Mouse (Mus musculus): ENCODE measurements around the gene Ifrd1. TPM values are rescaled to one million over a fixed set of nuclear protein-coding genes. Genes with fewer than 3 reads are reported as not detected.

Ifrd1 gene
- 98.0 and 98.2 TPM in 2 replicates for polyA plus RNA-seq (2015; fragmentation: Nextera tagmentation; extraction: Ambion mirVana)

DNA sequence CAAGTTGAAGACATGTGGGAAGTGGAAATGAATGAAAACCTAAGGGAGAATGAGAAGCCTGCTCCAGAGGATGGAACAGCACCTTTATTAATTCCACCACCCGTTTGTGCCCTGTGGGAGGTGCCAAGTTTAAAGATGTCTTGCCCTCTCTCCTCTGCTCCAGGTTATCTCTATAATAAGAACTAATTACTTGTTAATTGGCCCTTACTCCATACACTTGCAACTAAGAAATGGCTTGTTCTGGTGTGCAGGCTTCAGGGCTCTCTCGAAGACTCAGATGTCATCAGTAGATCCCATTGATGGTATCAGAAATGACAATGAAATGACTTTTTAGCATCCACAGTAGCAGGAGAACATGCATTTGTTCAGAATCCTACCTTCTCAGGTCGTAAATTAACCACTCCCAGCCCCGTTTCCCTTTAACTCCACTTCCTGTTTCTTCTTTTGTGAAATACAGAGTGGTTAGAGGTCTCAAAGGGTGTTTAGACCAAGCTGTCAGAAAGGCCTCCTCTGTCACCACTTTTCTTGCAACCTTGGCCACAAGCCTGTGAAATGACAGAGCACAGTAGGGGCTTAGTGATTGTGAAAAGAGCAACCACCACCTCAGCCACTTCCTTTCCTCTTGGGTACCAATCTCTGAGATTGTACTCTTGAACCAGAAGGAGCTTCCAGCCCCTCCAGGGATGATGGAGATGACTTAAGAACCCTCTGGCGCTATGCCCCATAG lies at the start of gene Ifrd1:
Gene Ifrd1 (minus strand): TSS at position 51 of the 727 bp plus-strand sequence.
- Histone ChIP-seq H3K4me1 (peaks cover 32% of the 10 kb centered on the region), H3K9ac (no peak within 1 kb of the TSS), H3K36me3 (no peaks in the 10 kb centered on the region), H3K27me3 (replicated peaks) (no peaks in the 10 kb centered on the region), H3K9me3 (no peaks in the 10 kb centered on the region), H3K4me3 (no peak within 1 kb of the TSS), H3K4me2 (peak within 1 kb of the TSS; percentile 29), H3K27ac (replicated peaks) (peak within 1 kb of the TSS; percentile 63)
- 70% methylated on average over 5 of the region's 5 CpGs for WGBS
- no peak for ATAC-seq (ENCODE audit: extremely low read depth, insufficient number of reproducible peaks, low FRiP score, low TSS enrichment)

- Histone ChIP-seq H3K9ac (no peak overlapping the region), H3K4me3 (no peak overlapping the region), H3K4me1 (no peaks in the 10 kb centered on the region), H3K27me3 (replicated peaks) (no peaks in the 10 kb centered on the region), H3K27ac (replicated peaks) (no peak overlapping the region), H3K4me2 (no peak overlapping the region), H3K9me3 (peaks cover 22% of the 10 kb centered on the region), H3K36me3 (no peaks in the 10 kb centered on the region)
- ATAC-seq (ENCODE audit: extremely low read depth, insufficient number of reproducible peaks, low FRiP score, low TSS enrichment) = no peak
- 76% methylated on average over 4 of the region's 4 CpGs for WGBS
Observed at GRCm38 (mm10) chr12:40286539-40286938, 38.2 kb upstream of the Ifrd1 start.

DNA sequence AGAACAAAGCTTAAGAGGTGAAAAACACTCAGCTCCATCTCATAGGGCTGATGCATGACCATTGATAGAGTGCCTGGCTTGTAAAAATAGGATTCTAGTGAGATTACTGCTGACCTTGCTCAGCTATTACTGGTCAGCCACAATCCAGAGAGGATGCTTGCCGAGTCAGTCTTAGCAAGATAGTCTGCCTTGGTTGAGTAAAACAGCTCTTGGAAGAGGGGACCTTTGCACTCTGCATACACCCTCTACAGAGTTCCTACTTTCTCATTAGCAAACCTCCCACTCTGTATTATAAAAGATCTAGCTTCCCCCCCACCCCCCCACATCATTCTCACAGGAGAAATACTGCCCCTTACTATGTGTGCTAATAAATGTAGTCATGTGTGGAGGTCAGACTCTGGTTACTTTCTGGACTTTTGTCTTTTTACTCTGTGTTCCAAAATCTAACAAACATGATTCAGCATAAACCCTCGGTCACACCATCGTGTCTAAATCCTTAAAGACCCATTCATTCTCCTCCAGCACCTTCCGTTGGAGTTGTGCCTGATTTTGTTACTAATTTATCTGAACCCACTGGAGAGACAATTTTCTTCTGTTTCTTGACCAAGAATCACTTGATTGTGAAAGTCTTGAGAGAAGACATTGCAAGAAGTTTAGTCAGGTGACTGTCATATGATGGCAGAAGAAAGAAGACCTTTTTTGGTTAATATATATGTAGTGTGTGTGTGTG lies 32.5 kb upstream of the Ifrd1 start:
- Histone ChIP-seq H3K36me3 (no peaks in the 10 kb centered on the region), H3K9ac (no peak overlapping the region), H3K27me3 (replicated peaks) (no peaks in the 10 kb centered on the region), H3K9me3 (no peaks in the 10 kb centered on the region), H3K4me3 (no peak overlapping the region), H3K4me1 (no peaks in the 10 kb centered on the region), H3K27ac (replicated peaks) (no peak overlapping the region), H3K4me2 (no peak overlapping the region)
- 79% methylated on average over 4 of the region's 4 CpGs for WGBS
- ATAC-seq (ENCODE audit: extremely low read depth, insufficient number of reproducible peaks, low FRiP score, low TSS enrichment) = no peak

- H3K36me3 ChIP-seq = no peaks in the 10 kb centered on the region
- H3K27me3 ChIP-seq (replicated peaks) = no peaks in the 10 kb centered on the region
- no peak overlapping the region for H3K4me2 ChIP-seq
- no peaks in the 10 kb centered on the region for H3K9me3 ChIP-seq
- H3K9ac ChIP-seq = no peak overlapping the region
- H3K4me1 ChIP-seq = 0 out of 2 replicates have a peak, but pooled peaks cover 3% of the 10 kb centered on the region
- H3K4me3 ChIP-seq = no peak overlapping the region
- whole genome bisulfite sequencing = 78% methylated on average over 3 of the region's 3 CpGs
- ATAC-seq (ENCODE audit: extremely low read depth, insufficient number of reproducible peaks, low FRiP score, low TSS enrichment) = no peak
- no peak overlapping the region for H3K27ac ChIP-seq (replicated peaks)
Observed at GRCm38 (mm10) chr12:40277581-40277980, 29.3 kb upstream of the Ifrd1 start.

DNA sequence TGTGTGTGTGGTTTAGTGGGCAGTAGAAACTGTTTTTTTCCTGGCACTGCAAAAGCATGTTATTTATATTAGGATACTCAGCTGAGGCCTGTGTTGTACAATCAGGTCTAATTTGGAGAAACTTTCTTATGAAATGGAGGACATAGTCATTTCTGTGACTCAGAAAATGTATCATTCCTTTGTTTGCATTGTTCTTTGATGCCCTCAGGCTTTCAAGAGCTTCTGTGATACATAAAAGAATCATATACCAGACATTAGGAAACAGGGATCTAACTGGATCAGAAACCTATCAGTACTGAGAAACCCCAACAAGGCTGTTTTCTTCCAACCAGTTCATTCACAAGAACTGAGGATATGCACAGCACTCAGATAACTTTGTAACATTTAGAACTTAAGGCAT lies 26.6 kb upstream of the Ifrd1 start:
- Histone ChIP-seq H3K4me1 (0 out of 2 replicates have a peak, but pooled peaks cover 3% of the 10 kb centered on the region), H3K9ac (no peak overlapping the region), H3K4me2 (no peak overlapping the region), H3K27ac (replicated peaks) (no peak overlapping the region), H3K27me3 (replicated peaks) (no peaks in the 10 kb centered on the region), H3K9me3 (no peaks in the 10 kb centered on the region), H3K4me3 (no peak overlapping the region), H3K36me3 (no peaks in the 10 kb centered on the region)
- no peak for ATAC-seq (ENCODE audit: extremely low read depth, insufficient number of reproducible peaks, low FRiP score, low TSS enrichment)

GRCm38 (mm10) chr12:40273339-40273738 lies 25.0 kb upstream of the Ifrd1 start:
- 61% methylated on average over 4 of the region's 4 CpGs for WGBS

DNA sequence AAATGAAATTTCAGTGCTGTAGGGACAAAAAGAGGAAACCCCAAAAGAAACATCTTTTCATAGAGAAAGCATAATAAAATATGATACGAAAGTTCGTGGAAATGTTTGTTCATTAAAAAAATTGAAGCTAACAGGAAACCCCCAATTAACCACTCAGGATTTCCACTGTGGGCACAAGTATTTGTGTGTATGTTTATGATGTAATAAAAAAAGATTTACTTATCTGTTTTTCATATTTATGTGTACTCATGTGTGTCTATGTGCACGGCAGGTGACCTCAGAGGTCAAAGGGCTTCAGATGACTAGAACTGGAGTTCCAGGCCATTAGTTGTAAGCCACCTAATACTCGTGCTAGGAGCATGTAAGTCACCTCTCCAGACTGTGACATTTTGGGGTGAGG lies 24.4 kb upstream of the Ifrd1 start:
- H3K4me1 ChIP-seq = 0 out of 2 replicates have a peak, but pooled peaks cover 3% of the 10 kb centered on the region
- no peak overlapping the region for H3K4me3 ChIP-seq
- H3K4me2 ChIP-seq = no peak overlapping the region
- H3K9ac ChIP-seq = no peak overlapping the region
- 85% methylated on average over 4 of the region's 4 CpGs for WGBS
- ATAC-seq (ENCODE audit: extremely low read depth, insufficient number of reproducible peaks, low FRiP score, low TSS enrichment) = no peak
- H3K9me3 ChIP-seq = no peaks in the 10 kb centered on the region
- no peaks in the 10 kb centered on the region for H3K27me3 ChIP-seq (replicated peaks)
- no peaks in the 10 kb centered on the region for H3K36me3 ChIP-seq
- no peak overlapping the region for H3K27ac ChIP-seq (replicated peaks)

More at GRCm38 (mm10) chr12:40273339-40273738, 25.0 kb upstream of the Ifrd1 start:
- no peaks in the 10 kb centered on the region for H3K27me3 ChIP-seq (replicated peaks)
- 0 out of 2 replicates have a peak, but pooled peaks cover 3% of the 10 kb centered on the region for H3K4me1 ChIP-seq
- no peaks in the 10 kb centered on the region for H3K36me3 ChIP-seq
- H3K27ac ChIP-seq (replicated peaks) = no peak overlapping the region
- H3K4me2 ChIP-seq = no peak overlapping the region
- no peaks in the 10 kb centered on the region for H3K9me3 ChIP-seq
- ATAC-seq (ENCODE audit: extremely low read depth, insufficient number of reproducible peaks, low FRiP score, low TSS enrichment) = no peak
- no peak overlapping the region for H3K9ac ChIP-seq
- no peak overlapping the region for H3K4me3 ChIP-seq

GRCm38 (mm10) chr12:40268313-40268712 lies 20.0 kb upstream of the Ifrd1 start:
- Histone ChIP-seq H3K9me3 (no peaks in the 10 kb centered on the region), H3K36me3 (no peaks in the 10 kb centered on the region), H3K4me3 (no peak overlapping the region), H3K27ac (replicated peaks) (no peak overlapping the region), H3K4me1 (0 out of 2 replicates have a peak, but pooled peaks cover under 1% of the 10 kb centered on the region), H3K4me2 (no peak overlapping the region), H3K27me3 (replicated peaks) (no peaks in the 10 kb centered on the region), H3K9ac (no peak overlapping the region)
- WGBS = 59% methylated on average over 2 of the region's 2 CpGs
- ATAC-seq (ENCODE audit: extremely low read depth, insufficient number of reproducible peaks, low FRiP score, low TSS enrichment) = no peak

DNA sequence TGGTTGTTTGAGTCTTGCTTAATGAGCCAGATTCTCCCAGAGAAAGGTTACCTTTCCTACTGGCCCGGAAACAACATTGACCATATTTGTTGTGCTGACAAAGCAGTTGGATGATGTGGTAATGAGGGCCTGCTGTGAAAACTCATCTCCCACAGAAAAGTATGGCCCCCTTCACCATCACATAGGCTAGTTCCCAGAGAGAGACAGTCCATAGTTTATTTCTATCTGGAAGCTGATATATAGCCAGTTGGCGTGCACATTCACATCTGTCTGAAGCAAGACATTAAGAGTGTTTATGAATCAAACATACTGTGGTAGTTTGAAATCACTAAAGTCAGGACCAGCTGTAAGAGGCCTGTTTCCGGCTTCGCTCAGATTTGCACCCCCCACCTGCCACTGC lies 15.4 kb upstream of the Ifrd1 start:
- Histone ChIP-seq H3K27me3 (replicated peaks) (no peaks in the 10 kb centered on the region), H3K4me1 (no peaks in the 10 kb centered on the region), H3K9me3 (no peaks in the 10 kb centered on the region), H3K27ac (replicated peaks) (no peak overlapping the region), H3K9ac (no peak overlapping the region), H3K4me2 (no peak overlapping the region), H3K4me3 (no peak overlapping the region), H3K36me3 (no peaks in the 10 kb centered on the region)
- WGBS = 84% methylated on average over 4 of the region's 4 CpGs
- no peak for ATAC-seq (ENCODE audit: extremely low read depth, insufficient number of reproducible peaks, low FRiP score, low TSS enrichment)

DNA sequence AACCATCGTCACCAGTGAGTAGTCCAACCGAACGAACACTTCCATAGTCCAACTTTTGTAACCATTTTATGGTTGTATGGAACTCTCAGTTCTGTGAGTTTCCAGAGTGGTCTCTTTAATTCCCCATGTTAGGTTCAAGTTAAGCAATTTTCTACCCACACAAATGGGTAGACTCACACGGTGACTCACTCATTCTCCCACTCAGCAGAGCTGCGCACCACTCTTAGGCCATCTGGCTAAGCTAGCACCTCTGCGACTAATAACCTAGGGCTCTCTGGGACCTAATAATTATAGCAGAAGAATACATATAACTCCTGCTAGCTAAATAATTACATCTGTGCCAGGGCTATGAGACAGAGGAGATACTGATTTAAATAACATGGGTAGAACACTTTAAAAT lies 14.7 kb upstream of the Ifrd1 start:
- H3K4me2 ChIP-seq = no peak overlapping the region
- H3K4me3 ChIP-seq = no peak overlapping the region
- H3K9me3 ChIP-seq = no peaks in the 10 kb centered on the region
- no peak for ATAC-seq (ENCODE audit: extremely low read depth, insufficient number of reproducible peaks, low FRiP score, low TSS enrichment)
- H3K4me1 ChIP-seq = no peaks in the 10 kb centered on the region
- no peak overlapping the region for H3K27ac ChIP-seq (replicated peaks)
- no peaks in the 10 kb centered on the region for H3K36me3 ChIP-seq
- no peaks in the 10 kb centered on the region for H3K27me3 ChIP-seq (replicated peaks)
- 89% methylated on average over 6 of the region's 6 CpGs for WGBS
- H3K9ac ChIP-seq = no peak overlapping the region

DNA sequence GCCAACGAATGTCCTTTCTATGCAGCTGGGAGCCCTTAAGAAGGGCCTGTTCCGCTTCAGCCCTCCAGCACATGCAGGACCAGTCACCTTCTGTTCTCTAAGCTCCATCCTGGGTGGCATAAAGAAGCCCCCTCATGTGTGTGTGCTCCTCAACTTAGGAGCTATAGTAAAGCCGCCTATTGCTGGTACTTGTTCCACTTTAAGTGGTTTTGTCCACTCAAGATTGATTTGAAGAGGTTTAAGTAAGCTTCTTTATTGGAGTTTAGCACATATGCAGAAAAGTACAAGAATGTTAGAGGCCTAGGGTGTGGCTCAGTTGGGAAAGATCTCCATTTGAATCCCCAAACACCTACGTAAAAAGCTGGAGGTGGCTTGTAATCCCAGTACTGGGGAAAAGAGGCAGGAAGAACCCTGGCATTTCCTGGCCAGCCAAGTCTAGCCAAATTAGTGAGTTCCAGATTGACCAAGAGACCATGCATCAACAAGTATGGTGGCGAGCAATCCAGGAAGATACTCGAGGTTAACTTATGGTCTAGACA lies 10.2 kb upstream of the Ifrd1 start:
- H3K9ac ChIP-seq = no peak overlapping the region
- no peaks in the 10 kb centered on the region for H3K36me3 ChIP-seq
- H3K9me3 ChIP-seq = no peaks in the 10 kb centered on the region
- no peak overlapping the region for H3K27ac ChIP-seq (replicated peaks)
- no peaks in the 10 kb centered on the region for H3K4me1 ChIP-seq
- no peak overlapping the region for H3K4me3 ChIP-seq
- H3K27me3 ChIP-seq (replicated peaks) = no peaks in the 10 kb centered on the region
- no peak overlapping the region for H3K4me2 ChIP-seq
- no peak for ATAC-seq (ENCODE audit: extremely low read depth, insufficient number of reproducible peaks, low FRiP score, low TSS enrichment)
- 83% methylated on average over 6 of the region's 6 CpGs for WGBS

Data from heart, embryonic 13.5 days (tissue).